Mouse (Mus musculus) urinary bladder, adult 18-20 months (tissue): ENCODE results near the gene Rhbdf1.
A peak's percentile ranks its signal among the peaks of the same experiment; 100 is the strongest.

Source experiments
- DNase-seq, 2 experiments: peaks; one replicate each; pipeline ENCODE4 v3.0.0; 2022; ENCODE audit warnings: low spot score in 2 of 2, mixed read lengths in 2 of 2

The Rhbdf1 gene

DNA sequence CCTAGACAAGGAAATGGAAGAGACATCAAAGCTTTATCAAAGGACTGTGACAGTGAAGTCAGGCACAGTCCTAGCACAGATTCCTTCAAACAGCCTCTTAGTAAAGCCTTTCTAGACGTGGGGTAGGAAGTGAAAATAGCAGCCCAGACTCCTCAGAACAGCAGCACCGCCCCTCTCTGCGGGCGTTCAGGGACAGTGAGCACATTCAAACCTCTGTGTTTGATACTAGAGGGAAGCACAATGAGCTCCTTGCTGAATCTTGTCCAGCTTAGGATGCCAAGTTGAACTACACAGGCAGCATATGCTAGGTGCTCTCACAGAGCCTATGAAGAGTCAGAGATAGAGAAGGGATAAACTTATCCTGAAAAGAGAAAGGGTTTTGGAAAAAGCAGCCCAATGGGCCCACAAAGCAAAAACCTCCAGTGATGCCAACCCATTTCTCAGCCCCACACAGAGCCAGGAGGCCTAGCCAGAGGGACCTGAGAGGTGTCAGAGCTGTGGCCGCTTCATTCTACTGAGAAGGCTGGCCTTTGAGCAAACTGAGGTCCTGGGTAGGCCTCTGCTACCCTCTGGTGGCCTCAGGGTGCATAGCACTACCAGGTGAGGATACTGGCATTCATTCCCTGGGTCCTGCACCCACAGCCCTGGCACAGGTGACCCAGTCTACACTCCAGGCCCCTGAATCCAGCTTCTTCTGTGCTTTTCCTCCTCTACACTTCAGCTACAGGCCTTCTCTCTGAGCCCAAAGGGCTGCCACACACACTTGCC, 16.2 kb upstream of the Rhbdf1 start:
- peak; percentile 36 to 70 for DNase-seq

DNA sequence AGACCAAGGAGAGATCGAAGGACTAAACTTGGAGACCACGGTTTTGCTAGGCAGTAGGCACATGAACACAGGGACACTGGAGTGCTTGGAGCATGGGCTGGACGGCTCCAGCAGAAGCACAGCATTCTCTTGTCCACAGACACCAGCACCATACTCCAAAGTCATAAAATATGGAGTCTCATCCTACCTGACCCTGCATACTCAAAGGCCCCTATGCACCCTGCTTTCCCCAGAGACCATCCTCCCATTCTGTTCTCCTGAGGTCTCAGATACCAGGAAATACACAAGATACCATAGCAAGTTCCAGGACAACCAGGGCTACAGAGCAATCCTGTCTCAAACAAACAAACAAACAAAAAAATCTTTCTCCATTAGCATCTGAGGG, 15.3 kb upstream of the Rhbdf1 start:
- DNase-seq = no peak

DNA sequence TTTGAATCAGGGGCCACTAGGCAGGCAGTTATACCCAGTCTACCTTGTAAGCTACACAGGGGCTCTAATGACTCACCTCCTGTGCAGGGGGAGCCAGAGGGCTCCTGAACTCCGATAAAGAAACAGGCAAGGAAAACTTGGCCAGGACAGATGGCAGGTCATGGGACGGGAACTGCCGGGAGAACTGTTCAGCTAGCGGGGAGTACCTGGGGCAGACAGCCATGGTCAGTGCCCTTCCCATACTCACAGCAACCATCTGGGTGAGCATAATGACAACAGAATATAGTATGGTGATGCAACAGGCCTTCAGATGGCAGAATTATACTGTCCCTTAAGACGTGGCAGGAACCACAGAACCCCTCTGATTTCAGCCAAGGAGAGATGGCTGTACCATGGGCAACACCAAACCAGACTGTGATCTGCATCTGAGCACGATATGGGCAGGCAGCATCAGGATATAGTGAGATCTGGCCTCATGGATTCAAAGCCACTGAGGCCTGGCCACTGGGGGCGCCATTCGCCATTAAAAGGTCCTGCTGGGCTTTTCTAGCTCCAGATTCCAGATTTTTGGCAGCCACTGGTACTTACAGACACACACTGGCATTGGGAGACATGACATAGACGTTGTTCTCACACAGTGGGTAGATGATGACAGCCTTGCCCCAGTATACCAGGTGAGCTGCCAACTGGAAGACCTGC, 14.8 kb upstream of the Rhbdf1 start:
- no peak for DNase-seq

DNA sequence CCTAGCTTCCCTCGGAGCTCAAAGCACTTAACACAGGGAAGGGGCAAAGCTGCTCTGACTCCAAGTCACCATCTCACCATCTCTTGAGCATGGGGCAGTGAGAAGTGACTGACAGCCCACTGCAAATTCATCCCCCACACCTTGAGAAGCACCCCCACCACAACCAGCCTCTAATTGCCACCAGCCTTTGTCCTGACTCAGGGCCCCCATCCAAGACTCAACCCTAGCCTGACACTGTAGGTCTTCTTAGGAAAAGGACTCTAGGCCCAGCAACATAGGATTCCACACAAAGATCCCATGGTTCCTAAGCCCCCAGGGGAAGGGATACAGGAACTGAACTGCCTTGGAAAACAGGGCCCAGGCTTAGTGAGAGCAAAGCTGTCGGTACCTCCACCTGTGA, 14.0 kb upstream of the Rhbdf1 start:
- no peak for DNase-seq

DNA sequence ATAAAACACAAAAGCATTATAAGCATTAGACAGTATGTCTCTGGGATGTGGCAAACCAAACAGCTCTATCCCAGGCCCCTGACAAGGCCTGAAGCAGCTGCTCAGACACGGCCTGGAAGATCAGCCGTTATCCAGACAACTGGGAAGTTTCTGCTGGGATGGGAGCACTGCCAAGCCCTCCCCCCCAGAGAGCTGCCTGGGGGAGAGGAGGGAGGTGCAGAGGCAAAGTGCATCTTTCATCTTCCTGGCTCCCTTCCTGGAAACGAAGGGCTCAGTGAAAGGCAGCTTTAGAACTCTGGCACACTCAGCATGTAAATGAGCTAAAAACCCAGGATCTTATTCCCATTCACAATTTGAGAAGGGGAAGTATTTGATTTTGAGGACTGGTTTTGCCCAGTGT, 13.5 kb upstream of the Rhbdf1 start:
- DNase-seq = peak in 1 of 2 experiments; percentile 40

DNA sequence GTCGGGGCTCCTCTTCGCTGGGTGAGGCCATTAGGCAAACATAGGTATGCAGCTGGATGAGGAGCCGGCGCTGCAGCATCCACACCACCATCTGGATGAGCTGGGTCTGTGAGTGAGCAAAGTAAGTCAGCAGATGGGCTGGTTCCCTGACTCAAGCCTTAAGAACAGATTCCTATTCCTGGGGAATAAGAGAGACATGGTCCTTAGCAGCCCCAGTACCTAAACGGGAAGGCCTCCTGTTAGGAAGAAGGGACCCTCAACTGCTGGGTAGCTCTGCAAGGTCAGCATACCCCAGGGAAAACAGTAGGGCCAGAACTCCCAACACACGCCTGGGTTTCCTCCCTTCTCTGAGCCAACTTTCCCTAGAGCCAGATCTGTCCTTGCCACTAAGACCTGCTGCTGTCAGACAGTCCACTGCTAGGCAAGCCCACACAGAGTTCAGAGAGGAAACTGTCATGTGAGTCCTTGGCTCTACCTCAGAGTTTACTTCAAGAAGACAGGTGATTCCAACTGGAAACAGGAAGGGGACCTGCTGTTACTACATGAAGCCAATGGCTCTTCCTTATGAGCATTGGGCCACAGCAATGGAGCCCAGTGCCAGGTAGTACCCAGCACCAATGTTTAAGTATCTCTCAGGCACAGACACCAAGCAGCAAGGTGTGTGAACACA, 12.9 kb upstream of the Rhbdf1 start:
- DNase-seq = no peak

DNA sequence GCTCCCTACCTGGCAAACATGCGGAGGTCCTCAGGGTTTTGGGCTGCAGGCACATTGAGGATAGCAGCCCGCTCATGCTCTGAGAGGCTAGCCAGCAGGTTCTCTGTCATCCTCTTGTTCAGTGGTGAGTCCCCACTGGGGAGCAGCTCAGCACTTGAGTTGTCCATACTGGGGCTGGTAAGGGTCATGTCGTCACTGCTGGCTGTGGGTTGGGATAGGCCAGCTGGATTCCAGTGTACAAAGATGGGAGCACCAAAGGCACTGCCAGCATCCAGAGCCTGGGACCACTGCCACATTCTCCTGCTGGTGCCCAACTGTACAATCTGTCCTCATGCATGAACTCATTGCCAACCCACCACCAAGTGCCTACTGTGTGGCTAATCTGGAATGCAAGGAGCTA, 11.8 kb upstream of the Rhbdf1 start:
- no peak for DNase-seq

DNA sequence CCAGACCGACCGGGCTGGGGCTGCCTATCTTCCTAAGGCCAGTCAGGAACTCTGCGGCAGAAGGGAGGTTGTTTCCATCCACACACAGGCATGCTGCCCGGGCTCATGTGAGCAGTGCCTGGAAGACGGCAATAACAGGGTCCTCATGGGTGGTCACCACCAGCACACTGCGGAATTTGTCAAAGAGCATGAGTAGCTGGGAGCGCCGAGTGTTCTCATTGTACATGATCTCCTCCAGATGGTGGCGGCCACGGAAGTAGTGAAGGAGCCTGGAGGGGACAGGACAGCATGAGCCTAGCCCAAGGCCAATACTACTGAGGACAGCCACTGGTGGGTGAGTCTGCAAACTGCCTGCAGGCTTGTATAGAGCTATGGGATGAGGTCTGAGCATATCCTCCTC, 10.7 kb upstream of the Rhbdf1 start:
- no peak for DNase-seq

DNA sequence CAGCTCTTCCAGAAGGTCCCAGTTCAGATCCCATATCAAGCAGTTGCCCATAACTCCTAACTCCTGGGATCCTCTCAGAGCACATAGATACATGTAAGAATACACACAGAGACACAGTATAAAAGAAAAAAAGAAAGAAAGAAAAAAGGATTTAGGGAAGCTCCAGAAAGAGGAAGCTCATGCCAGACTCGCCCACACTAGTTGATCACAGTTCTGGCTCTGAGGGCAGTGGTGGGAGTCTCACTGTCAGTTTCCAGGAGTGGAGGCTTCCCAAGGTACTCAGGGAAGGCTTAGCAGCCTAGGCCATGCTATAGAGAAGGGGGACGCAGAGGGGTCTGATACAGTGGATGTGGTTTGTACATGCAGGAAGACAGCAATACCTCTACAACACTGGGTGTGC, 9.0 kb upstream of the Rhbdf1 start:
- no peak for DNase-seq

DNA sequence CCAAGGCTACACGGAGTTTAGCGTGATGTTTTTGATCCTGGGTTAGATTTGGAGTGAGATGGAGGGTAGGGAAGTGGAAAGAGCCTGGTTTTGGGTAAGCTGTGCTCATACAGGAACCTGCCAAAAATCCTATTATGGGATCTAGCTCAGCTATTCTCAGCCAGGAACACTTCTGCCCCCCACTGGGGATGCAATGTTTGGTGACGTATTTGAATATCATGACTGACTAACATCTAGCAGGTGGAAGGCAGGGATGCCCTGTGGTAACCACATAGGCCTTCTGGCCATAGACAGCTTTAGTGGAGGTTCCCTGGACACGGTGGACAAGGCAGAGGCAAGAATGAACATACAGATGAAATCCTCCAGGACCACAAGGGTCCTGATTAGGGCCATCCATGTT, 8.1 kb upstream of the Rhbdf1 start:
- DNase-seq = no peak

DNA sequence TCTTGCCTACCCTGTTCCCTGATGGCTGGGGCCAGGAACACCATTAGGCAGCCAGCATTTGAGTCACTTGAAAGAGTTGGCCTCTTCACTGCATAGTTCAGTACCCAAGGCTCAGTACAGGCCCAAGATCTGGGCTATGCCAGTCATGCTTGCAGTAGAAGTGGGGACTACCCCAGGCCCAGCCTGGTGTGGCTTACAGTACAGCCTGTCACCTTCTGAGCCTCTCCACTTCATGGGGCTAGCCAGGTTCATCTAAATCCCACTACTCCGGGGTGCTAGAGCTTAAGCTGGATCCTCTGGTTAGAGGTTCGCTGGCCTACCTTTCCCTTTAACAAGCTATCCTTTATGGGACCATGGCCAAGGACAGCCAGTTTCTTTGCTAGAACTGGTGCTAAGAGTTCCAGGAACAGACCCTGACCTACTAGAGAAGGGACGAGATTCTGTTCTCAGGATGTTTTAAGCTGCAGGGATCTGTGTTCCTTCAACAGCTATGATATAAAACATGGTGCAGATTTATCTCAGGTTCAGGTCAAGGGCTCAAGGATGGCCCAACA, 6.3 kb upstream of the Rhbdf1 start:
- no peak for DNase-seq

DNA sequence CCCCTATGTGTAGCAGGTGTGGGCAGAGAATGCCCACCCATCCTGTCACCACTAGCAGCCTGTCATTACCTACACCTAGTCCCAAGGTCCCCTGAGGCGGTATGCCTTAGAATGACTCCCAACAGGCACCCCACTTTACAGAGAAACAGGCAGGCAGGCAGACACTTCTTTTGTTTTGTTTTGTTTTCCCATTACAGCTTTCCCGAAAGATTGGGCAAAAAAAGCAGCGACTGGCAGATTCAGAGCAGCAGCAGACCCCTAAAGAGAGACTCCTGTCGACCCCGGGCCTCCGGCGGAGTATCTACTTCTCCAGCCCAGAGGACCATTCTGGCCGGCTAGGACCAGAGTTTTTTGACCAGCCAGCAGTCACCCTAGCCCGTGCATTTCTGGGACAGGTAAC, 5.5 kb upstream of the Rhbdf1 start:
- no peak for DNase-seq

DNA sequence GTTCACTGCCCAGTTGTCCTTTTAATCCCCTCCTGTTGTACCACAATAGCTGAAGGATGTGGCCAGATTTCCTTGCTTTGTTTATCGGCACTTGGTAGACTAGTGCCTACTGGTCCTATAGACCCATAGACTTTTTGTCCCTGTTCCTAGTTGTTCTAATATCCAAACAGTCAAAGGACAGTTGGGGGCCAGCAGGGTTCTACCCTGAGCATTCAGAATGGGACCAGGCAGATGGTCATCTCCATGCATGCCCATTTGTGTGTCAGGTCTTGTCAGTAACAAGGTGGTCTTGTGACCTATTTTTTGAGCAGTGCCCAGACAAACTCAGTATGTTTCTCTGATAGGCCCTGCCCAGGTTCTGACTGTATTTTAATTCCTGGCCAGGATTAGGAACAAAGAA, 4.9 kb upstream of the Rhbdf1 start:
- no peak for DNase-seq

DNA sequence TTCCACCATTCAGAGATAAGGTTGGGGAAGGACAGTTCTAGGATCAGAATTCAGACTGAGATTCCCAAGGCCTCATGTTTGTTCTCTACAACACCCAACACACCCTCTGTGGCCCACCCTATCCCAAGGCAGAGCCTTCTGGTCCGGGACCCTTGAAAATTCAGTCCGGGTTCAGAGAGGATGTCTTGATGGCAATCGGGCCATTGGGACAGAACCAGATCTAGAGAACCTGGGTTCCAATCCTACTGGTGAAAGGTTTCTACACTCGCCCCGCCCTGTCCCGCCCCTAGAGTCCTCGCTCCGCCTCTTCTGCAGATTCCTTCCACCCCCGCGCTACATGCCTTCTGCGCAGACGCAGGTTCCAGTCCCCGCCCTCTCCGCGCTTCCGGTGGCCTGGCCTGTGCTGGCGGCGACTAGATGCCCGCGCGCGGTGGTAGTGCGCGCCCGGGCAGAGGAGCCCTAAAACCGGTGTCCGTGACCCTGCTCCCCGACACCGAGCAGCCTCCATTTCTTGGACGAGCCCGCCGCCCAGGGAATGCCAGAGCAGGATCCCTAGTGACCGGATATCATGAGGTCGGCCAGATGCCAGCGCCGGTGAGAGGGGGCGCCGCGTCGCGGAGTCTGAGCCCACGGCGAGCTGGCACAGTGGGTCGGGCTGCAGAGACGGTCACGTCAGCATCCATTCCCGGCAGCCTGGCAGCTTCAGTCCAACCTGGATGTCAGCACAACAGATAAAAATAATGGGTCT, 4.2 kb upstream of the Rhbdf1 start, which contains the start of gene Mpg:
Gene Mpg (plus strand): TSS at position 382 of the 748 bp plus-strand sequence.
- peak; percentile 72 to 81 for DNase-seq

DNA sequence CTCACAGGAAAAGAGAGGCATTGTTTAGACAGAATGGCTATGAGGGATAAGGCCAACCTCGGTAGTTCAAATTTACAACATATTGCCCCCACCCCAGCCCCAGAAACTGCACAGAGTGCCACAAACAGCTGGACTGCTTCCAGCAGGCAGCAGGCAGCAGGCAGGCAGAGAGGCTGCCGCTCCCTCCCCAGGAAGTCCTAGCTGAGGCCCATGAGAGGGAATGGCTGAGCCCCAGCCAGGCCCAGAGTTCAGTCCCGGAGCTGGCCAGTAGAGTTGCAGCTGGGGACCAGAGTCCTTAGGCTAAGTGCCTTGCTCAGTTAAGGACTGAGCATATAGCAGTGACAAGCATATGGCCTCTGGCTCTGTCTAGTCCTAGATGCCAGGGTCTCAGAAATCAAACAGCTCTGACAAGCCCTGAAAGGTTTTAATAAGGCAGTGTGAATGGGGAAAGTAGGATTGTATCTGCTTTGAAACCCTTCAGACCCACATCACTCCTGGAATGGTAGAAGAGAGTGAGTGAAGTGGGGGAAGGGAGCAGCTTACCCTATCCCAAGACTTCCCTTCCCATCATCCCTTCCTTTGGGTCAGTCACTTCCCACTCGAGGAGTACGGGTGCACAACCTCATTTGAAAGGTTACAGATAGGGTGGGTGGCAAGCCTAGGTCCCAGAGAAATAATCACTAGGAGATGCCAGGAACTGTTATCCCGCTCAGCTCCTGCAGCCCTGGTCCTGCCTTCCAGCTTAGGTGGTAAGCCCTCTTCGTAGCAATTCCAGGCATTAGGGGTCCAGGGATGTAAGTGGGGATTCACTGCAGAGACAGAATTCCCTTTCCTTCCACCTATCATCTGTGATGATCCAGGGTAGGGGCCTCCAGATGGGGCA, 3.4 kb upstream of the Rhbdf1 start:
- no peak for DNase-seq

DNA sequence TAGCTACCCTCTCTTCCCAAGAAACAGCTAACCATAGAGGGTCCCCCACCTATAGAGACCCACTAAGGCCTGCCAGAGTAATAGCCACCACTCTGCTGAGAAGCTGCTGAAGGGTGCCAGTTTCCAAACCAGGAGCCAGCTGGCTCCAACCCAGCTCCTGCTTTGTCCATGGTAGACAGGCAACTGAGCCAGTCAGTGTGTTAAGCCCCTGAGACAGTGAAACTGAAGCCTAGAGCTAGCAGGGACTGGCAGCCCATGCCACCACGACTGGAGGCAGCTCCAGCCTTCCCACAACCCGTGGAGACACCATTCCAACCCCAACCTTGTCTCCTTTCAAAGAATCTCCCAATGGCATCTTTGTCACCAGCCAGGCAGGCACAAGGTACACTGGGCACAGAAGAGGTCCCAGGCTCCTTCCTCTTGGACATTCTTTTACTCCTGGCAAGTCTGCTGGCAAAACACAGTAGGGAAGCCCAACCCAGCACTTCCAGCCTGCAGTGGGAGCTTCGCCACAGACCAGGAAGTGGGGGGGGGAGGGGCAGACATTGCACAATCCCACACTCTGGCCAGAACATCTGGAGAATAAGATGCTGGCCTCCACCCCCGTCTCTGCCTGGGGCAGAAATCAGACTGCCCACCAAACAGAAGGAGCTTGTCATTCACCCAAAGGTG, 2.5 kb upstream of the Rhbdf1 start:
- peak; percentile 61 to 87 for DNase-seq

DNA sequence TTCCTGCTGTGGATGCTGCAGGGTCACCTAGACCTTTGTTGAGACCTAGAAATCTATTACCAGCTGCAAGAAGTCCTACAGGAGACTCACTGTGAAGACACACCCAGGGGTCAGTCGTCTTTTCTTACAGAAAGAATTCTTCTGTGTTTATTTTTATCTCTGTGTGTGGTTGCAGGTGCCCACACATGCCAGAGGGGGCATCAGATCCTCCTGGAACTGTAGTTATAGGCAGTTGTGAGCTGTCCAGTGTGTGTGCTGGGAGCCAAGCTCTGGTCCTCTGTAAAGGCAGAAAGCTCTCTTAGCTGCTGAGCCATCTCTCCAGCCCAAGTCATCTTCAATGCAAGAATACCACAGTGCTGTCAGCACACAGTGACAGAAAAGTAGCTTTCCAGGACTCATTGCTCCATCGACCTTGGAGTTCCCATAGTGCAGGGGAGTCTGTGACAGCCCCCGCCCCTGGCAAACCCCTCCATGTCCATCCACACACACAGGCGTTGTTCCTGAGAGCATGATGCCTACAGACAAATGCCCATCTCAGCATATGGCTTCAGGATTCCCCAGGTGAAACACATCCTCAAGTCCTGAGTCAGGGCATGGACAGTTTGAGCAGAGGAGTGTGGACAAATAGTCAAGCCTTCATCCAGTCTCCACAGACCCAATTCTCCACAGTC, 1.3 kb upstream of the Rhbdf1 start:
- DNase-seq = no peak

DNA sequence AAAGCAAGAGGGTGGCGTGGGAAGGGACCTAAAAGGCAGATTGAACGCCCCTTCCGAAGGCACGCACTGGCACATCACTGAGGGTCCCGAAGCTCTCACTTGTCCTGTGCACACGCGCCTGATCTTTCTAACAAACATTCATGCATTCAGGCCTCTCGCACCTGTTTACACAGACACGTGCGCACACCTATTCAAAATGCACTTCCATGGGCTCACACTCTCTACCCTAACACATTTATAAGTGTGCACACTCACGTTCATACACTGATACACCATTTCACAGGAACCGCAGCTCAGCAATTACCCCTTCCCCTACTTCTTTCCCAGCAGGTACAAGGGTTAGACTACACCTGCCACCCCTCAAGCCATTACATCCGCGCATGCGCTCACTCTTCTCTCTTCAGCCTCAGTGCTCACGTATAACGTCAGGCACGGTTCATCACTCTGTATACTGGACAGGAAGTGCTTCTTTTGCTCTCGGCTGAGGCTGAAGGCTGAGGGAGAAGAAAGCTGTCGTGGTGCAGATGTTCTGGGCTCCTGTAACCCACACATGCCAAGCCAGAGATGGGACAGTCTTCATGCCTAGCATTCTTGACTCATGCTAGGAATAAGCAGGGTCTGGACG, 582 bp upstream of the Rhbdf1 start:
- no peak for DNase-seq
